Mouse (Mus musculus) frontal cortex, adult (tissue): ENCODE data around the gene Pycr2.
"Not testable (repeated sequence)": the region's sequence is repeated elsewhere in the genome, so short reads cannot be mapped to it uniquely, and the experiment has no call there.

Source experiments
- ATAC-seq: cut with Nextera tagmentation; 2 replicates; pipeline ENCODE4 v1.9.2; 2017; ENCODE audit warnings: mild to moderate bottlenecking, moderate library complexity, mixed read lengths; ENCODE audit not compliant: low TSS enrichment

Pycr2 gene

GRCm38 (mm10) chr1:180904039-180904814 lies at the start of gene Pycr2:
Gene Pycr2 (plus strand): TSS chr1:180904293.
- ATAC-seq, result peak; percentile 99

- no peak for ATAC-seq
Observed at GRCm38 (mm10) chr1:180858763-180859162, 45.3 kb upstream of the Pycr2 start.

GRCm38 (mm10) chr1:180860030-180860429 lies 44.1 kb upstream of the Pycr2 start:
- no peak for ATAC-seq

- peak; percentile 82 for ATAC-seq
Observed at GRCm38 (mm10) chr1:180863606-180864005, 40.5 kb upstream of the Pycr2 start.

- no peak for ATAC-seq
Observed at GRCm38 (mm10) chr1:180866001-180866400, 38.1 kb upstream of the Pycr2 start.

GRCm38 (mm10) chr1:180870122-180870650 lies 33.9 kb upstream of the Pycr2 start:
- ATAC-seq, result no peak

GRCm38 (mm10) chr1:180873861-180874484 lies 30.1 kb upstream of the Pycr2 start:
- ATAC-seq, result peak; percentile 52; the same call in 1 of the 2 replicates

GRCm38 (mm10) chr1:180874615-180875014 lies 29.5 kb upstream of the Pycr2 start:
- ATAC-seq, result no peak

GRCm38 (mm10) chr1:180875126-180875525 lies 29.0 kb upstream of the Pycr2 start:
- ATAC-seq, result no peak

GRCm38 (mm10) chr1:180877466-180877865 lies 26.6 kb upstream of the Pycr2 start:
- no peak for ATAC-seq

GRCm38 (mm10) chr1:180881768-180882167 lies 22.3 kb upstream of the Pycr2 start:
- ATAC-seq, result no peak

- no peak for ATAC-seq
Observed at GRCm38 (mm10) chr1:180883731-180884130, 20.4 kb upstream of the Pycr2 start.

GRCm38 (mm10) chr1:180884484-180884883 lies 19.6 kb upstream of the Pycr2 start:
- ATAC-seq, result no peak

GRCm38 (mm10) chr1:180888556-180889042 lies 15.5 kb upstream of the Pycr2 start:
- ATAC-seq, result no peak

- no peak for ATAC-seq
Observed at GRCm38 (mm10) chr1:180889172-180889571, 14.9 kb upstream of the Pycr2 start.

GRCm38 (mm10) chr1:180889841-180890240 lies 14.3 kb upstream of the Pycr2 start:
- ATAC-seq, result no peak

- ATAC-seq, result no peak
Observed at GRCm38 (mm10) chr1:180892808-180893207, 11.3 kb upstream of the Pycr2 start, which contains the start of gene Lefty2. Gene Lefty2 (plus strand): TSS chr1:180893108.

- ATAC-seq, result not testable (repeated sequence)
Observed at GRCm38 (mm10) chr1:180894088-180894987, 9.8 kb upstream of the Pycr2 start.

- ATAC-seq, result no peak
Observed at GRCm38 (mm10) chr1:180901107-180901506, 3.0 kb upstream of the Pycr2 start.

GRCm38 (mm10) chr1:180902915-180903314 lies 1.2 kb upstream of the Pycr2 start:
- no peak for ATAC-seq

- no peak for ATAC-seq
Observed at GRCm38 (mm10) chr1:180903666-180904038, 441 bp upstream of the Pycr2 start.

GRCm38 (mm10) chr1:180904815-180905080 lies 655 bp downstream of the Pycr2 start:
- peak; percentile 18; the same call in 1 of the 2 replicates for ATAC-seq
